Mouse (Mus musculus) brown adipose tissue, adult 24 weeks (tissue): ENCODE results near the gene Acta2. TPM values are rescaled to one million over a fixed set of nuclear protein-coding genes. Genes with fewer than 3 reads are reported as not detected.
"Not testable (repeated sequence)": the region's sequence is repeated elsewhere in the genome, so short reads cannot be mapped to it uniquely, and the experiment has no call there.

ENCODE experiments used
- H3K27ac ChIP-seq: fragments of 200-500 bp; replicated peaks from 2 replicates; pipeline ENCODE4 v1.5.1; 2012; ENCODE audit warnings: low read depth, mild to moderate bottlenecking, low read length
- H3K4me1 ChIP-seq: fragments of 200-500 bp; 2 replicates; pipeline ENCODE4 v1.6.1; 2012; ENCODE audit warnings: low read length, mixed read lengths; ENCODE audit not compliant: control insufficient read depth, insufficient read depth, insufficient read length
- H3K4me3 ChIP-seq: fragments of 200-500 bp; 2 replicates; pipeline ENCODE4 v1.5.1; 2012; ENCODE audit warnings: low read depth, mild to moderate bottlenecking, low read length, moderate library complexity; ENCODE audit not compliant: insufficient read depth
- polyA plus RNA-seq: library from polyadenylated mRNA; stranded (reverse); fragments of >200 nt; gene quantifications from 2 replicates; pipeline ENCODE4 v1.2.4, GENCODE M21; 2012; ENCODE audit not compliant: missing spikeins, insufficient read depth, insufficient read length

Acta2 gene
- polyA plus RNA-seq, 1 experiment = 24.5 TPM

- Histone ChIP-seq H3K4me3 (no peak overlapping the region), H3K4me1 (peaks cover 2% of the 10 kb centered on the region; the same call in 1 of the 2 replicates), H3K27ac (no peak overlapping the region)
Measured at GRCm38 (mm10) chr19:34217761-34218160, 37.6 kb downstream of the Acta2 start.

GRCm38 (mm10) chr19:34216956-34217355 is 38.4 kb downstream of the Acta2 start:
- no peak overlapping the region for H3K27ac ChIP-seq
- H3K4me1 ChIP-seq = peaks cover 2% of the 10 kb centered on the region; the same call in 1 of the 2 replicates
- no peak overlapping the region for H3K4me3 ChIP-seq

- peaks cover 10% of the 10 kb centered on the region for H3K4me1 ChIP-seq
- no peak overlapping the region for H3K27ac ChIP-seq
- H3K4me3 ChIP-seq = no peak overlapping the region
Measured at GRCm38 (mm10) chr19:34214136-34214535, 41.3 kb downstream of the Acta2 start.

GRCm38 (mm10) chr19:34213251-34213645 is 42.1 kb downstream of the Acta2 start:
- Histone ChIP-seq H3K4me1 (peaks cover 10% of the 10 kb centered on the region), H3K4me3 (no peak overlapping the region), H3K27ac (no peak overlapping the region)

- Histone ChIP-seq H3K4me3 (no peak overlapping the region), H3K27ac (no peak overlapping the region), H3K4me1 (peaks cover 10% of the 10 kb centered on the region)
Measured at GRCm38 (mm10) chr19:34212489-34213250, 42.7 kb downstream of the Acta2 start.

- Histone ChIP-seq H3K4me3 (no peak overlapping the region), H3K27ac (no peak overlapping the region), H3K4me1 (peaks cover 10% of the 10 kb centered on the region)
Measured at GRCm38 (mm10) chr19:34210841-34211240, 44.5 kb downstream of the Acta2 start.

- H3K4me3 ChIP-seq = no peak overlapping the region
- H3K4me1 ChIP-seq = peaks cover 10% of the 10 kb centered on the region
- no peak overlapping the region for H3K27ac ChIP-seq
Measured at GRCm38 (mm10) chr19:34209930-34210581, 45.3 kb downstream of the Acta2 start.

- Histone ChIP-seq H3K27ac (no peak overlapping the region), H3K4me3 (no peak overlapping the region), H3K4me1 (peaks cover 10% of the 10 kb centered on the region)
Measured at GRCm38 (mm10) chr19:34209031-34209430, 46.4 kb downstream of the Acta2 start.

GRCm38 (mm10) chr19:34206760-34207440 is 48.5 kb downstream of the Acta2 start:
- no peak overlapping the region for H3K4me3 ChIP-seq
- no peak overlapping the region for H3K27ac ChIP-seq
- H3K4me1 ChIP-seq = peaks cover 8% of the 10 kb centered on the region

- not testable (repeated sequence) for H3K4me1 ChIP-seq, H3K27ac ChIP-seq, H3K4me3 ChIP-seq
Measured at GRCm38 (mm10) chr19:34206128-34206527, 49.3 kb downstream of the Acta2 start.

GRCm38 (mm10) chr19:34202668-34203067 is 52.7 kb downstream of the Acta2 start:
- H3K27ac ChIP-seq = no peak overlapping the region
- H3K4me3 ChIP-seq = no peak overlapping the region
- H3K4me1 ChIP-seq = no peaks in the 10 kb centered on the region

GRCm38 (mm10) chr19:34199488-34199887 is 55.9 kb downstream of the Acta2 start:
- Histone ChIP-seq H3K27ac (no peak overlapping the region), H3K4me1 (peaks cover 3% of the 10 kb centered on the region; the same call in 1 of the 2 replicates), H3K4me3 (no peak overlapping the region)

GRCm38 (mm10) chr19:34198901-34199300 is 56.5 kb downstream of the Acta2 start:
- Histone ChIP-seq H3K4me3 (no peak overlapping the region), H3K27ac (no peak overlapping the region), H3K4me1 (peaks cover 3% of the 10 kb centered on the region; the same call in 1 of the 2 replicates)

- H3K4me3 ChIP-seq = no peak overlapping the region
- H3K27ac ChIP-seq = no peak overlapping the region
- H3K4me1 ChIP-seq = peaks cover 3% of the 10 kb centered on the region; the same call in 1 of the 2 replicates
Measured at GRCm38 (mm10) chr19:34198066-34198465, 57.3 kb downstream of the Acta2 start.

- Histone ChIP-seq H3K4me3 (no peak overlapping the region), H3K27ac (no peak overlapping the region), H3K4me1 (peaks cover 3% of the 10 kb centered on the region; the same call in 1 of the 2 replicates)
Measured at GRCm38 (mm10) chr19:34195031-34195430, 60.4 kb downstream of the Acta2 start.
